Mouse (Mus musculus) megakaryocyte, embryonic 14.5 days (primary cell): ENCODE results near the gene Sf3a1.

Source experiments
- FLI1 ChIP-seq: IDR thresholded peaks from 2 replicates; pipeline ENCODE4 v1.6.1; 2012; ENCODE audit warnings: low read length, inconsistent platforms, mixed read lengths
- GATA1 ChIP-seq: IDR thresholded peaks from 3 replicates; pipeline ENCODE4 v1.6.1; 2012; ENCODE audit warnings: mixed read lengths, low read length, inconsistent platforms, borderline replicate concordance

- TF ChIP-seq FLI1 (no peak), GATA1 (no peak)
Observed at GRCm38 (mm10) chr11:4189182-4189581, 29.0 kb downstream of the Sf3a1 start.
